Comparison of ENCODE assay signal across 8 mouse cellular contexts in the genomic region with DNA sequence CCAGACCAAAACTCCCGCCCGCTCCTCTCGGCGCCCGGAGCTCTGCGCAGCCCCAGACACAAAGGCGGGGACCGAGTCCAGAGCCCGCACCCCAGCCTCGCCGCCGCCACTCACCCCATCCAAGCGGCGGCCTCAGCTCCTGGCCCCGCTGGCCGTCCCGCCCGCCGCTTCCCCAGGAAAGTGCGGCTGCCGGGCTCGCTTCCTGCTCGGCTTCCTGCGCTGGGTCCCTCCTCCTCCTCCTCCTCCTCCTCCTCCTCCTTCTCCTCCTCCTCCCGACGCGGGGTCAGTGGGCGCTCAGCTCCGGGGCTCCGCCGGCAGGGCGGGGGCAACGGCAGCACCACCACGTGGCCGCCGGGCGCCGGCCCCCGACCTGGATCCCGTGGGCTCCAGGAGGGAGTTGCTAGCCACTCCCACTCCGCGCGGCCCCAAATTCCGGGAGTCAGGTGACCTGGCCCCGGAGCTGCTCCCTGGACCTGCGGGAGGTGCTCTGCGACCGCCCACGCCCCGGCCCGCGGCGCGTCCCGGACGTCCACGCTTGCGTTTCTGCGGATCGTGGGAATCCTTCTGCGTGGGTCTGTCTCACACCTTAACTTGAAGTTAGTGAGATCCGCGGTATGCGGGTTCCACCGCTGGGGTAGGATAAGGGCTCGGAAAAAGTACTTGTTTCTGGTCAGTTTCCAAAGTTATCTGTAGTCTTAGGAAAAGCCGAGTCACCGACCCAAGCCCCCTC. TPM values are rescaled to one million over a fixed set of nuclear protein-coding genes. Genes with fewer than 3 reads are reported as not detected.
DNase-seq lines count a peak whose midpoint lies in the region; ATAC-seq and TF ChIP-seq lines count a peak whose summit lies in the region.

Rai14 (minus strand) TSS at position 216 of the 730 bp plus-strand sequence.

- peaks cover 9% of the 10 kb centered on the region for H3K27me3 ChIP-seq in E14TG2a.4 (ENCODE audit: insufficient read depth, low read length)
- peaks cover 8% of the 10 kb centered on the region; the same call in 1 of the 2 replicates for H3K27me3 ChIP-seq in forebrain, embryonic 13.5 days
- H3K27me3 ChIP-seq in heart, postnatal 0 days (ENCODE audit: control insufficient read depth, insufficient read depth, low read length) = peaks cover 31% of the 10 kb centered on the region

- ATAC-seq in forebrain, embryonic 13.5 days = peak; percentile 72
- ATAC-seq in heart, postnatal 0 days (ENCODE audit: insufficient read depth, low read depth) = peak; percentile 81

- H3K4me2 ChIP-seq in forebrain, embryonic 13.5 days = peak within 1 kb of the TSS; percentile 67
- peak within 1 kb of the TSS; percentile 92 for H3K4me2 ChIP-seq in heart, postnatal 0 days (ENCODE audit: low read depth, low read length)

- TF ChIP-seq CTCF in E14TG2a.4 (conservative IDR thresholded peaks at IDR 0.05; ENCODE audit: low read length) = no peak
- TF ChIP-seq CTCF in heart, postnatal 0 days (IDR thresholded peaks at IDR 0.05; ENCODE audit: low read depth) = no peak
- TF ChIP-seq CTCF in lung, adult 2 months (IDR thresholded peaks at IDR 0.05; ENCODE audit: insufficient read depth, low read length) = no peak
- TF ChIP-seq CTCF in olfactory bulb, adult 2 months (IDR thresholded peaks at IDR 0.05; ENCODE audit: insufficient read depth, low read depth, low read length) = no peak

- H3K9me3 ChIP-seq in E14TG2a.4 (ENCODE audit: low read length) = peaks cover 7% of the 10 kb centered on the region
- H3K9me3 ChIP-seq in forebrain, embryonic 13.5 days (replicated peaks) = no peaks in the 10 kb centered on the region
- H3K9me3 ChIP-seq in heart, postnatal 0 days (replicated peaks; ENCODE audit: control insufficient read depth, low read length) = peaks cover 10% of the 10 kb centered on the region; the same call in 1 of the 2 replicates

- DNase-seq in heart, postnatal 0 days (ENCODE audit: low spot score) = peak; percentile 25
- DNase-seq in kidney, postnatal 25 days = peak; percentile 91 to 97
- peak; percentile 85 for DNase-seq in lung, adult 2 months
- DNase-seq in urinary bladder, adult 2 months (ENCODE audit: low spot score) = peak; percentile 79

- peak within 1 kb of the TSS; percentile 73 for H3K27ac ChIP-seq in brown adipose tissue, adult 24 weeks (replicated peaks; ENCODE audit: low read depth, low read length)
- H3K27ac ChIP-seq in forebrain, embryonic 13.5 days = peak within 1 kb of the TSS; percentile 59
- H3K27ac ChIP-seq in heart, postnatal 0 days (ENCODE audit: low read depth) = peak within 1 kb of the TSS; percentile 73
- H3K27ac ChIP-seq in olfactory bulb, adult 2 months (ENCODE audit: insufficient read depth, low read depth, low read length) = 0 out of 2 replicates have a peak within 1 kb of the TSS, but pooled peaks have one; percentile 5

- H3K4me3 ChIP-seq in E14TG2a.4 (replicated peaks; ENCODE audit: low read length) = peak within 1 kb of the TSS; percentile 91
- H3K4me3 ChIP-seq in brown adipose tissue, adult 24 weeks (ENCODE audit: insufficient read depth, low read depth, low read length) = peak within 1 kb of the TSS; percentile 81
- H3K4me3 ChIP-seq in forebrain, embryonic 13.5 days = peak within 1 kb of the TSS; percentile 73
- peak within 1 kb of the TSS; percentile 68 for H3K4me3 ChIP-seq in heart, postnatal 0 days (ENCODE audit: low read depth, low read length)
- H3K4me3 ChIP-seq in lung, adult 2 months (replicated peaks; ENCODE audit: extremely low read depth, low read depth, low read length) = peak within 1 kb of the TSS; percentile 92
- H3K4me3 ChIP-seq in olfactory bulb, adult 2 months (ENCODE audit: insufficient read depth, low read depth, low read length) = peak within 1 kb of the TSS; percentile 71

- peak within 1 kb of the TSS; percentile 90 for H3K9ac ChIP-seq in forebrain, embryonic 13.5 days
- H3K9ac ChIP-seq in heart, postnatal 0 days (replicated peaks; ENCODE audit: low read depth, low read length) = peak within 1 kb of the TSS; percentile 54

- peak; percentile 77 for TF ChIP-seq POLR2A in lung, adult 2 months (IDR thresholded peaks at IDR 0.05; ENCODE audit: borderline replicate concordance, extremely low read depth, low read depth, low read length)
- 0 out of 2 replicates have a peak, but pooled peaks have one; percentile 26 for TF ChIP-seq POLR2A in olfactory bulb, adult 2 months (IDR thresholded peaks at IDR 0.05; ENCODE audit: insufficient read depth, low read depth, low read length)

- peaks cover 8% of the 10 kb centered on the region; the same call in 1 of the 2 replicates for H3K36me3 ChIP-seq in E14TG2a.4 (ENCODE audit: insufficient read depth, low read length)
- H3K36me3 ChIP-seq in forebrain, embryonic 13.5 days (ENCODE audit: poor library complexity, severe bottlenecking) = peaks cover 1% of the 10 kb centered on the region; the same call in 1 of the 2 replicates
- no peaks in the 10 kb centered on the region for H3K36me3 ChIP-seq in heart, postnatal 0 days (replicated peaks; ENCODE audit: control insufficient read depth, insufficient read depth, low read length)

- TF ChIP-seq EP300 in heart, postnatal 0 days (IDR thresholded peaks at IDR 0.05; ENCODE audit: low read depth) = no peak

- WGBS in forebrain, embryonic 13.5 days = under 1% methylated on average over 63 of the region's 68 CpGs
- WGBS in heart, postnatal 0 days = under 1% methylated on average over 62 of the region's 68 CpGs
- under 1% methylated on average over 57 of the region's 68 CpGs for WGBS in lung, adult 2 months
- under 1% methylated on average over 65 of the region's 68 CpGs for WGBS in olfactory bulb, adult 2 months

- H3K4me1 ChIP-seq in E14TG2a.4 (replicated peaks; ENCODE audit: low read depth, low read length) = peaks cover 72% of the 10 kb centered on the region
- no peaks in the 10 kb centered on the region for H3K4me1 ChIP-seq in brown adipose tissue, adult 24 weeks (ENCODE audit: control insufficient read depth, insufficient read depth, insufficient read length, low read length)
- peaks cover 36% of the 10 kb centered on the region for H3K4me1 ChIP-seq in forebrain, embryonic 13.5 days
- no peaks in the 10 kb centered on the region; the same call in 1 of the 2 replicates for H3K4me1 ChIP-seq in heart, postnatal 0 days (ENCODE audit: control insufficient read depth, insufficient read depth)
- H3K4me1 ChIP-seq in lung, adult 2 months (ENCODE audit: control insufficient read depth, insufficient read depth, low read length) = peaks cover 3% of the 10 kb centered on the region; the same call in 1 of the 2 replicates
- peaks cover 8% of the 10 kb centered on the region; the same call in 1 of the 2 replicates for H3K4me1 ChIP-seq in olfactory bulb, adult 2 months (ENCODE audit: control insufficient read depth, insufficient read depth, low read length)

RNA-seq across cellular contexts. Expression of gene Rai14, which starts in this region (rescaled TPM):
- 1.7 and 2.3 TPM in 2 replicates for polyA plus RNA-seq in brown adipose tissue, adult 24 weeks (2012; ENCODE audit: insufficient read depth, insufficient read length, missing spikeins)
- polyA plus RNA-seq in forebrain, embryonic 13.5 days (2015; fragmentation: Nextera tagmentation; extraction: Ambion mirVana) = 37.9 and 43.7 TPM in 2 replicates
- 4.7 and 8.9 TPM in 2 replicates for total RNA-seq in heart, postnatal 0 days (2014; rRNA removed; ENCODE audit: low replicate concordance)
- 4.0 and 4.1 TPM in 2 replicates for polyA plus RNA-seq in heart, postnatal 0 days (2015; fragmentation: Nextera tagmentation; extraction: Ambion mirVana)
- polyA plus RNA-seq in lung, adult 2 months (2012; rRNA removed) = 9.4 and 14.3 TPM in 2 replicates
- not detected in 2 replicates for polyA plus RNA-seq in olfactory bulb, adult 2 months (2012; ENCODE audit: insufficient read depth, insufficient read length, low replicate concordance, missing spikeins)
- polyA plus RNA-seq in urinary bladder, adult 2 months (2012; rRNA removed) = 20.0 and 28.6 TPM in 2 replicates

Comparison
In these comparisons a context has a peak if more than half of its experiments do, and no peak if none do; other contexts are left out.
1. Peak in every context shown above with its lines: DNase-seq, ATAC-seq, H3K4me3 ChIP-seq and H3K27ac ChIP-seq.
2. H3K27ac ChIP-seq: peak in every context shown above with its lines; median percentile 73 in brown adipose tissue, adult 24 weeks; 73 in heart, postnatal 0 days; 59 in forebrain, embryonic 13.5 days; 5 in olfactory bulb, adult 2 months.
3. DNase-seq: peak in every context shown above with its lines; median percentile 94 in kidney, postnatal 25 days; 85 in lung, adult 2 months; 79 in urinary bladder, adult 2 months; 25 in heart, postnatal 0 days.